Mouse (Mus musculus): ENCODE data around the gene Foxf1. TPM values are rescaled to one million over a fixed set of nuclear protein-coding genes. Genes with fewer than 3 reads are reported as not detected.

Foxf1 gene
- total and polyA plus RNA-seq, 3 experiments, result 0.11 TPM; not detected in 2

DNA sequence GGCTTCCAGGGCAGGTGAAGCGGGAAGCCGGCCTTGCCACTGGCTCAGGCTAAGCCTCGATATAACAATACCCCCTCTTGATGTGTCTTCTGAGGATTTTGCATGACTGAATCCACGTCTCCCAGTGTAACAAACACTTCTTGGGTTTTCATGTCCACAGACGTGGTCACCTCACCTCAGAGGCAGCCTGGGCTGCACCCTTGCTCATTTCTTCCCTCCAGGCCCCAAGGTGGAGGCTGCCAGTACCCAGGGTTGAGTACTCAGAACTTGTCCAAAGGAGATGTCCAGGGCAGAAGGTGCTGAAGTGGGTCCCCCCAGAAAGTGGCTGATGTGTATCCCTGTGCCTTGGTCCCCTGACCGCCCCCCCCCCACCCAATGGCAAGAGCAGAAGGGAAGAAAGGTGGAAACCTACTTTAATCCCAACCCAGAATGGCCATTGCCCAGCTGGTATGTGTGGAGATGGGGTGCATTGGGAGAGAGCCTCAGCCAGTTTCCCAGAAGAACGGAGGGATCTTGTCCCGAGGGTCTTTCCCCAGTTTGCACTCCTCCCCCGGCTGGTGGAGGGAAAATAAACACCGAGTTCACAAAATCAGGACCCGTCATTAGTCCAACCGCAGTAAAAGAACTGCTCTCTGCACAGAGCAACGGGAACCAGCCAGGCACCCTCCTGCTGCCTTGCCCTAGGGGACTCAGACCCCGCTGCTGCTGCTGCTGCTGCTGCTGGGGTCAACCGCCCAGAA is 9.9 kb upstream of the Foxf1 start:
- DNase-seq (ENCODE audit: low spot score) (no peak), ATAC-seq (ENCODE audit: extremely low read depth, insufficient number of reproducible peaks, low FRiP score, poor library complexity, severe bottlenecking) (no peak)
- Histone ChIP-seq H3K4me3 (ENCODE audit: low read depth, low read length) (no peak overlapping the region), H3K9me3 (replicated peaks) (peaks cover 70% of the 10 kb centered on the region), H3K27me3 (ENCODE audit: insufficient read depth, low read length) (peaks cover 8% of the 10 kb centered on the region; the same call in 1 of the 2 replicates), H3K4me1 (ENCODE audit: insufficient read depth, low read depth, low read length) (no peaks in the 10 kb centered on the region), H3K36me3 (replicated peaks) (no peaks in the 10 kb centered on the region)
- no peak for TF ChIP-seq TAL1 (conservative IDR thresholded peaks at IDR 0.05; ENCODE audit: low read depth, low read length)
- TF ChIP-seq POLR2AphosphoS5 (IDR thresholded peaks at IDR 0.05; ENCODE audit: insufficient replicate concordance, low read depth, low read length), result no peak
- no peak for TF ChIP-seq GATA2 (IDR thresholded peaks at IDR 0.05; ENCODE audit: borderline replicate concordance, low read depth, low read length)
- no peak for TF ChIP-seq GATA1 (IDR thresholded peaks at IDR 0.05; ENCODE audit: borderline replicate concordance, low read length)
- TF ChIP-seq CTCF (IDR thresholded peaks at IDR 0.05; ENCODE audit: low read depth, low read length), result no peak

DNA sequence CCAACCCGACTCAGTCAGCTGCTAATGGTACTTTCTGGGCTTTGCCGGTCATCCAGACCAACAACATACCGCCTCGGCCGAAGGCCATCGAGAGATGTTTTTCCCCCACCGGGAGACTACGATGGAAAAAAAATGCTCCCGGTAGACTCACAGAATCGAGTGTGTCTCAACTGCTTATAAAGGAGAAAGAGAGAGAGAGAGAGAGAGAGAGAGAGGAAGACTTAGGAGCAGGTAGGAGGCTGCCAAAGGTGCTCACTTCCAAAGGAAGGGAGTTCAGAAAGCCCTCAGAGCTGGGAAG is 9.4 kb upstream of the Foxf1 start:
- Histone ChIP-seq H3K36me3 (replicated peaks) (no peaks in the 10 kb centered on the region), H3K4me1 (ENCODE audit: insufficient read depth, low read depth, low read length) (no peaks in the 10 kb centered on the region), H3K4me3 (ENCODE audit: low read depth, low read length) (no peak overlapping the region), H3K9me3 (replicated peaks) (peaks cover 66% of the 10 kb centered on the region), H3K27me3 (ENCODE audit: insufficient read depth, low read length) (peaks cover 8% of the 10 kb centered on the region; the same call in 1 of the 2 replicates)
- DNase-seq (ENCODE audit: low spot score) (no peak), ATAC-seq (ENCODE audit: extremely low read depth, insufficient number of reproducible peaks, low FRiP score, poor library complexity, severe bottlenecking) (no peak)
- TF ChIP-seq GATA1 (IDR thresholded peaks at IDR 0.05; ENCODE audit: borderline replicate concordance, low read length), result no peak
- TF ChIP-seq TAL1 (conservative IDR thresholded peaks at IDR 0.05; ENCODE audit: low read depth, low read length), result no peak
- no peak for TF ChIP-seq POLR2AphosphoS5 (IDR thresholded peaks at IDR 0.05; ENCODE audit: insufficient replicate concordance, low read depth, low read length)
- no peak for TF ChIP-seq GATA2 (IDR thresholded peaks at IDR 0.05; ENCODE audit: borderline replicate concordance, low read depth, low read length)
- no peak for TF ChIP-seq CTCF (IDR thresholded peaks at IDR 0.05; ENCODE audit: low read depth, low read length)

DNA sequence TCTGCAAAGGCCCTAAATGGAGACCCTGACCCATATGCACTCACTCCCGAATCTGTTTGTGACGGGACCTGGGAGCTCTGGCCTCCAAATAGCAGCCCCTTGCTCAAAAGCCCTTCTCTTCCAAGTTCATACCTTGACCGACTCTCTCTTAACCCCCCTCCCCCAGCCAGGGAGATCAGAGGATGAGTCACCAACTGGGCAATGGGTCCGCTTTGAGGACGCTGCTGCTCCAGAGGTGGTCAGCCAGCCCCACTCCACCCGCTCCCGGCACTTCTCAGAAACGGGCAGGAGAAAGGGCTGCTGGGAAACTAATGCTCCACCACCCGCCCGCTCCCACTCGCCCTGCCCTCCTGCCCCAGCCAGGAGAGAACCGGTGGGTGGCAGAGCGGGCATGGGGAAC is 8.2 kb upstream of the Foxf1 start:
- no peak for DNase-seq (ENCODE audit: low spot score)
- H3K27me3 ChIP-seq (ENCODE audit: insufficient read depth, low read length), result peaks cover 11% of the 10 kb centered on the region; the same call in 1 of the 2 replicates
- no peak for ATAC-seq (ENCODE audit: extremely low read depth, insufficient number of reproducible peaks, low FRiP score, poor library complexity, severe bottlenecking)

GRCm38 (mm10) chr8:121076555-121076954 is 7.6 kb upstream of the Foxf1 start:
- Histone ChIP-seq H3K36me3 (replicated peaks) (no peaks in the 10 kb centered on the region), H3K9me3 (replicated peaks) (peaks cover 65% of the 10 kb centered on the region), H3K4me1 (ENCODE audit: insufficient read depth, low read depth, low read length) (no peaks in the 10 kb centered on the region), H3K27me3 (ENCODE audit: insufficient read depth, low read length) (peaks cover 11% of the 10 kb centered on the region; the same call in 1 of the 2 replicates), H3K4me3 (ENCODE audit: low read depth, low read length) (no peak overlapping the region)
- no peak for ATAC-seq (ENCODE audit: extremely low read depth, insufficient number of reproducible peaks, low FRiP score, poor library complexity, severe bottlenecking)
- no peak for TF ChIP-seq CTCF (IDR thresholded peaks at IDR 0.05; ENCODE audit: low read depth, low read length)
- no peak for TF ChIP-seq POLR2AphosphoS5 (IDR thresholded peaks at IDR 0.05; ENCODE audit: insufficient replicate concordance, low read depth, low read length)
- no peak for TF ChIP-seq TAL1 (conservative IDR thresholded peaks at IDR 0.05; ENCODE audit: low read depth, low read length)
- TF ChIP-seq GATA2 (IDR thresholded peaks at IDR 0.05; ENCODE audit: borderline replicate concordance, low read depth, low read length), result no peak
- no peak for TF ChIP-seq GATA1 (IDR thresholded peaks at IDR 0.05; ENCODE audit: borderline replicate concordance, low read length)
- DNase-seq (ENCODE audit: low spot score), result no peak

More for the DNA sequence above, 8.2 kb upstream of the Foxf1 start:
- peaks cover 66% of the 10 kb centered on the region for H3K9me3 ChIP-seq (replicated peaks)
- H3K4me3 ChIP-seq (ENCODE audit: low read depth, low read length), result no peak overlapping the region
- TF ChIP-seq GATA1 (IDR thresholded peaks at IDR 0.05; ENCODE audit: borderline replicate concordance, low read length), result no peak
- H3K4me1 ChIP-seq (ENCODE audit: insufficient read depth, low read depth, low read length), result no peaks in the 10 kb centered on the region
- no peaks in the 10 kb centered on the region for H3K36me3 ChIP-seq (replicated peaks)

DNA sequence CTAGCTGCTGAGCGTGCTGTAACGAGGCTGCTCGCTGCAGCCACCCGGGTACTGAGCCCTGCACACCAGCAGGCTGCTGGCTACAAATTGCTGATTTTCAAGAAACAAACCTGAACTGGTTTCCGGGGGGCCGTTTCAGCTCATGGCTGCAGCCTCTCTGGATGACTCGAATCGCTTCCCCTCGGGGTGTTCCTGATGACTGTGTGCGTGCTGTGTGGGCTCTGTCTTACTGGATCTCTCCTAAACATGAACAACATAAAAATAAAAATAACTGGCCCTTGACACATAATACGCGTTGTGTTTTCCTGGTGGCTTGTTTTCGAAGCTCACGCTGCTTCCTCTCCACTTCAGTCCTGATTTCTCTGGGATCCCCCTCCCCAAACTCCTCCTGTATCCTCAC is 5.5 kb upstream of the Foxf1 start:
- no peak overlapping the region for H3K4me3 ChIP-seq (ENCODE audit: low read depth, low read length)
- H3K27me3 ChIP-seq (ENCODE audit: insufficient read depth, low read length), result peaks cover 11% of the 10 kb centered on the region; the same call in 1 of the 2 replicates
- no peaks in the 10 kb centered on the region for H3K36me3 ChIP-seq (replicated peaks)
- no peak for TF ChIP-seq CTCF (IDR thresholded peaks at IDR 0.05; ENCODE audit: low read depth, low read length)
- TF ChIP-seq POLR2AphosphoS5 (IDR thresholded peaks at IDR 0.05; ENCODE audit: insufficient replicate concordance, low read depth, low read length), result no peak
- TF ChIP-seq TAL1 (conservative IDR thresholded peaks at IDR 0.05; ENCODE audit: low read depth, low read length), result no peak
- TF ChIP-seq GATA1 (IDR thresholded peaks at IDR 0.05; ENCODE audit: borderline replicate concordance, low read length), result no peak
- TF ChIP-seq GATA2 (IDR thresholded peaks at IDR 0.05; ENCODE audit: borderline replicate concordance, low read depth, low read length), result no peak
- ATAC-seq (ENCODE audit: extremely low read depth, insufficient number of reproducible peaks, low FRiP score, poor library complexity, severe bottlenecking), result no peak
- H3K9me3 ChIP-seq (replicated peaks), result peaks cover 70% of the 10 kb centered on the region
- no peak for DNase-seq (ENCODE audit: low spot score)
- H3K4me1 ChIP-seq (ENCODE audit: insufficient read depth, low read depth, low read length), result no peaks in the 10 kb centered on the region

DNA sequence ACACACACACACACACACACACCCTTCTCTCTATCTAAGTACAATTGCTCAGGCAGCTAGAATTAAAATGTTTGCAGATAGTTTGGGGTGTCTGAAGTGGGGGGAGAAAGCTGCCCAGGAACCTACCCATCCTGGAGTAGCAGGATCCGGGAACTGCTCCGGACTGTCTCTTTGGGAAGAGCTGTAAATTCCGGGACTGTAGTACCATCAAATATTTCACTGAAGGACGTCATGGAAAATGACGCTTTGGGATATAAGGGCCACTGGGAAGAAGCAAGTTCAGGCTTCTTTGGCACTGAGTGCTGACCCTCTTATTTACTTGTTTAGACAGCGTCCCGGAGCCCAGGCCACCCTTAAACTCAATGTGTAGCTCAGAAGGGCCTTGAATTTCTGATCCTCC is 5.0 kb upstream of the Foxf1 start:
- no peak for TF ChIP-seq POLR2AphosphoS5 (IDR thresholded peaks at IDR 0.05; ENCODE audit: insufficient replicate concordance, low read depth, low read length)
- no peak for TF ChIP-seq GATA1 (IDR thresholded peaks at IDR 0.05; ENCODE audit: borderline replicate concordance, low read length)
- TF ChIP-seq GATA2 (IDR thresholded peaks at IDR 0.05; ENCODE audit: borderline replicate concordance, low read depth, low read length), result no peak
- no peak for TF ChIP-seq CTCF (IDR thresholded peaks at IDR 0.05; ENCODE audit: low read depth, low read length)
- no peak for TF ChIP-seq TAL1 (conservative IDR thresholded peaks at IDR 0.05; ENCODE audit: low read depth, low read length)
- Histone ChIP-seq H3K4me1 (ENCODE audit: insufficient read depth, low read depth, low read length) (no peaks in the 10 kb centered on the region), H3K36me3 (replicated peaks) (no peaks in the 10 kb centered on the region), H3K9me3 (replicated peaks) (peaks cover 70% of the 10 kb centered on the region), H3K27me3 (ENCODE audit: insufficient read depth, low read length) (peaks cover 11% of the 10 kb centered on the region; the same call in 1 of the 2 replicates), H3K4me3 (ENCODE audit: low read depth, low read length) (no peak overlapping the region)
- no peak for ATAC-seq (ENCODE audit: extremely low read depth, insufficient number of reproducible peaks, low FRiP score, poor library complexity, severe bottlenecking)
- DNase-seq (ENCODE audit: low spot score), result no peak
